Mouse (Mus musculus): Measurements from ENCODE around the gene Klhl42. TPM values are rescaled to one million over a fixed set of nuclear protein-coding genes. Genes with fewer than 3 reads are reported as not detected.

Gene Klhl42
- polyA plus RNA-seq, 1 experiment: 4.6 TPM

GRCm38 (mm10) chr6:147061630-147062029, 29.5 kb upstream of the Klhl42 start:
- Histone ChIP-seq H3K36me3 (ENCODE audit: control insufficient read depth, insufficient read depth) (peaks cover 48% of the 10 kb centered on the region), H3K27me3 (ENCODE audit: control insufficient read depth, insufficient read depth, insufficient read length) (no peaks in the 10 kb centered on the region), H3ac (ENCODE audit: control insufficient read depth, insufficient read length, low read depth) (no peak overlapping the region), H3K4me3 (ENCODE audit: insufficient read depth, poor library complexity, severe bottlenecking) (no peak overlapping the region), H3K79me3 (ENCODE audit: low read depth) (no peaks in the 10 kb centered on the region), H3K79me2 (ENCODE audit: control insufficient read depth, insufficient read depth) (no peaks in the 10 kb centered on the region)
- TF ChIP-seq MAX (IDR thresholded peaks at IDR 0.05): no peak
- no peak for TF ChIP-seq CEBPB (IDR thresholded peaks at IDR 0.05; ENCODE audit: low read depth)
- no peak for TF ChIP-seq FOSL1 (IDR thresholded peaks at IDR 0.05; ENCODE audit: insufficient read depth, low read length, poor library complexity, severe bottlenecking)
- TF ChIP-seq USF1 (IDR thresholded peaks at IDR 0.05; ENCODE audit: low read depth): no peak
- TF ChIP-seq MYOG (IDR thresholded peaks at IDR 0.05; ENCODE audit: control insufficient read depth, extremely low read depth, insufficient read length): no peak
- no peak for TF ChIP-seq MYOD1 (IDR thresholded peaks at IDR 0.05; ENCODE audit: control insufficient read depth, insufficient read length, low read depth)

DNA sequence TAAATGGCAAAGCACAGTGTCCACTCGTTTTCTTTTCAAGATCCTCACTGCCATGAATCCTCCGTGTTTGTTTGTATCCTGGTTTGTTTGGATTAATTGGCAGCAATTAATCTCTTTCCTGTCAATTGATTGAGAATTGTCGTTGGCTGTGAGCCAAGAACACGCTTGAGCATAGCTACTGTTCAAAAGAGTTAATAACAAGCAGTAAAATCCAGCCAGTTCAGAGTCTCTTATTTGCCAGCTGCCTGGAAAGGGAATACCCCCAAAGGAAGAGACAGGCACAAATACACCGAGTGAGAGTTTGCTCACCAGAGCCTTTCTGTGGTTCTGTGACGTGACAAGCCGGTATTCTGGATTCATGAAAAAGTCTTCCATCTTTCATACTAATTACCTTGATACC, 29.1 kb upstream of the Klhl42 start:
- no peak overlapping the region for H3ac ChIP-seq (ENCODE audit: control insufficient read depth, insufficient read length, low read depth)
- peaks cover 51% of the 10 kb centered on the region for H3K36me3 ChIP-seq (ENCODE audit: control insufficient read depth, insufficient read depth)
- no peaks in the 10 kb centered on the region for H3K79me3 ChIP-seq (ENCODE audit: low read depth)
- no peak for TF ChIP-seq MAX (IDR thresholded peaks at IDR 0.05)
- no peak for TF ChIP-seq MYOG (IDR thresholded peaks at IDR 0.05; ENCODE audit: control insufficient read depth, extremely low read depth, insufficient read length)
- TF ChIP-seq CTCF (IDR thresholded peaks at IDR 0.05; ENCODE audit: control insufficient read depth, insufficient read depth, insufficient read length): no peak
- TF ChIP-seq FOSL1 (IDR thresholded peaks at IDR 0.05; ENCODE audit: insufficient read depth, low read length, poor library complexity, severe bottlenecking): no peak
- TF ChIP-seq CEBPB (IDR thresholded peaks at IDR 0.05; ENCODE audit: low read depth): no peak
- no peak for TF ChIP-seq USF1 (IDR thresholded peaks at IDR 0.05; ENCODE audit: low read depth)
- TF ChIP-seq MYOD1 (IDR thresholded peaks at IDR 0.05; ENCODE audit: control insufficient read depth, insufficient read length, low read depth): no peak
- no peak overlapping the region for H3K4me3 ChIP-seq (ENCODE audit: insufficient read depth, poor library complexity, severe bottlenecking)
- no peaks in the 10 kb centered on the region for H3K27me3 ChIP-seq (ENCODE audit: control insufficient read depth, insufficient read depth, insufficient read length)
- no peaks in the 10 kb centered on the region for H3K79me2 ChIP-seq (ENCODE audit: control insufficient read depth, insufficient read depth)

DNA sequence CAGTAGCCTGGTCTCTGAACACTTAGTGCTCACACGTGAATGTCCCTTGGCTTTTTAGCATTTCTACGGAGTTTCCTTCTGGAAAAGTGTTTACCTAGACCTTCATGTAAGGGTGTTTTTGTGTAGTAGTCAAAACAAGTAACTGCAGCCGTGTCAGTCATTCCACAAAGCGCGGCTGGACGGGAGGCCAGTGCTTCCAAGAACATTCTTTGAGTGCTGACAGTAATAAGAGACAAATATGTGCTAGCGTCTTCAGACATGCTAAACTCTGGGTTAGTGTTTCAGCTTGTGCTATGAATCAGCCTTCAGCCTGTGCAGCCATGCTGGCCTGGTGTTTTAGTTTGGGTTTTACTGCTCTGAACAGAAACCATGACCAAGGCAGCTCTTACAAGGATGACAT, 28.5 kb upstream of the Klhl42 start:
- peaks cover 50% of the 10 kb centered on the region for H3K36me3 ChIP-seq (ENCODE audit: control insufficient read depth, insufficient read depth)
- H3K79me3 ChIP-seq (ENCODE audit: low read depth): no peaks in the 10 kb centered on the region

GRCm38 (mm10) chr6:147064226-147064943, 26.8 kb upstream of the Klhl42 start:
- H3K79me2 ChIP-seq (ENCODE audit: control insufficient read depth, insufficient read depth): no peaks in the 10 kb centered on the region
- no peak overlapping the region for H3ac ChIP-seq (ENCODE audit: control insufficient read depth, insufficient read length, low read depth)
- H3K4me3 ChIP-seq (ENCODE audit: insufficient read depth, poor library complexity, severe bottlenecking): no peak overlapping the region
- H3K79me3 ChIP-seq (ENCODE audit: low read depth): no peaks in the 10 kb centered on the region
- TF ChIP-seq USF1 (IDR thresholded peaks at IDR 0.05; ENCODE audit: low read depth) (no peak), MYOG (IDR thresholded peaks at IDR 0.05; ENCODE audit: control insufficient read depth, extremely low read depth, insufficient read length) (no peak), MYOD1 (IDR thresholded peaks at IDR 0.05; ENCODE audit: control insufficient read depth, insufficient read length, low read depth) (no peak), FOSL1 (IDR thresholded peaks at IDR 0.05; ENCODE audit: insufficient read depth, low read length, poor library complexity, severe bottlenecking) (no peak), MAX (IDR thresholded peaks at IDR 0.05) (no peak), CTCF (IDR thresholded peaks at IDR 0.05; ENCODE audit: control insufficient read depth, insufficient read depth, insufficient read length) (no peak), CEBPB (IDR thresholded peaks at IDR 0.05; ENCODE audit: low read depth) (no peak)
- H3K27me3 ChIP-seq (ENCODE audit: control insufficient read depth, insufficient read depth, insufficient read length): no peaks in the 10 kb centered on the region
- H3K36me3 ChIP-seq (ENCODE audit: control insufficient read depth, insufficient read depth): peaks cover 40% of the 10 kb centered on the region

More for the DNA sequence above, 28.5 kb upstream of the Klhl42 start:
- Histone ChIP-seq H3K4me3 (ENCODE audit: insufficient read depth, poor library complexity, severe bottlenecking) (no peak overlapping the region), H3K27me3 (ENCODE audit: control insufficient read depth, insufficient read depth, insufficient read length) (no peaks in the 10 kb centered on the region), H3K79me2 (ENCODE audit: control insufficient read depth, insufficient read depth) (no peaks in the 10 kb centered on the region), H3ac (ENCODE audit: control insufficient read depth, insufficient read length, low read depth) (no peak overlapping the region)
- TF ChIP-seq USF1 (IDR thresholded peaks at IDR 0.05; ENCODE audit: low read depth) (no peak), MYOD1 (IDR thresholded peaks at IDR 0.05; ENCODE audit: control insufficient read depth, insufficient read length, low read depth) (no peak), MYOG (IDR thresholded peaks at IDR 0.05; ENCODE audit: control insufficient read depth, extremely low read depth, insufficient read length) (no peak), MAX (IDR thresholded peaks at IDR 0.05) (no peak), FOSL1 (IDR thresholded peaks at IDR 0.05; ENCODE audit: insufficient read depth, low read length, poor library complexity, severe bottlenecking) (no peak), CEBPB (IDR thresholded peaks at IDR 0.05; ENCODE audit: low read depth) (no peak), CTCF (IDR thresholded peaks at IDR 0.05; ENCODE audit: control insufficient read depth, insufficient read depth, insufficient read length) (no peak)

- H3K36me3 ChIP-seq (ENCODE audit: control insufficient read depth, insufficient read depth): peaks cover 40% of the 10 kb centered on the region
- no peaks in the 10 kb centered on the region for H3K27me3 ChIP-seq (ENCODE audit: control insufficient read depth, insufficient read depth, insufficient read length)
- H3K79me3 ChIP-seq (ENCODE audit: low read depth): no peaks in the 10 kb centered on the region
- TF ChIP-seq CTCF (IDR thresholded peaks at IDR 0.05; ENCODE audit: control insufficient read depth, insufficient read depth, insufficient read length): no peak
- no peak for TF ChIP-seq CEBPB (IDR thresholded peaks at IDR 0.05; ENCODE audit: low read depth)
- no peak for TF ChIP-seq FOSL1 (IDR thresholded peaks at IDR 0.05; ENCODE audit: insufficient read depth, low read length, poor library complexity, severe bottlenecking)
- TF ChIP-seq MYOD1 (IDR thresholded peaks at IDR 0.05; ENCODE audit: control insufficient read depth, insufficient read length, low read depth): no peak
- TF ChIP-seq USF1 (IDR thresholded peaks at IDR 0.05; ENCODE audit: low read depth): no peak
- no peak for TF ChIP-seq MYOG (IDR thresholded peaks at IDR 0.05; ENCODE audit: control insufficient read depth, extremely low read depth, insufficient read length)
- TF ChIP-seq MAX (IDR thresholded peaks at IDR 0.05): no peak
- no peak overlapping the region for H3ac ChIP-seq (ENCODE audit: control insufficient read depth, insufficient read length, low read depth)
- no peak overlapping the region for H3K4me3 ChIP-seq (ENCODE audit: insufficient read depth, poor library complexity, severe bottlenecking)
- no peaks in the 10 kb centered on the region for H3K79me2 ChIP-seq (ENCODE audit: control insufficient read depth, insufficient read depth)
Measured at GRCm38 (mm10) chr6:147064944-147065261, 26.3 kb upstream of the Klhl42 start.

All from C2C12 (cell line).